Mouse (Mus musculus): ENCODE measurements around the gene Abcf2. TPM values are rescaled to one million over a fixed set of nuclear protein-coding genes. Genes with fewer than 3 reads are reported as not detected.
A peak's percentile ranks its signal among the peaks of the same experiment; 100 is the strongest.
"Not testable (repeated sequence)": the region's sequence is repeated elsewhere in the genome, so short reads cannot be mapped to it uniquely, and the experiment has no call there.

Abcf2 gene
- total RNA-seq, 2 experiments from 2014 or later = 44.2 to 47.5 TPM

DNA sequence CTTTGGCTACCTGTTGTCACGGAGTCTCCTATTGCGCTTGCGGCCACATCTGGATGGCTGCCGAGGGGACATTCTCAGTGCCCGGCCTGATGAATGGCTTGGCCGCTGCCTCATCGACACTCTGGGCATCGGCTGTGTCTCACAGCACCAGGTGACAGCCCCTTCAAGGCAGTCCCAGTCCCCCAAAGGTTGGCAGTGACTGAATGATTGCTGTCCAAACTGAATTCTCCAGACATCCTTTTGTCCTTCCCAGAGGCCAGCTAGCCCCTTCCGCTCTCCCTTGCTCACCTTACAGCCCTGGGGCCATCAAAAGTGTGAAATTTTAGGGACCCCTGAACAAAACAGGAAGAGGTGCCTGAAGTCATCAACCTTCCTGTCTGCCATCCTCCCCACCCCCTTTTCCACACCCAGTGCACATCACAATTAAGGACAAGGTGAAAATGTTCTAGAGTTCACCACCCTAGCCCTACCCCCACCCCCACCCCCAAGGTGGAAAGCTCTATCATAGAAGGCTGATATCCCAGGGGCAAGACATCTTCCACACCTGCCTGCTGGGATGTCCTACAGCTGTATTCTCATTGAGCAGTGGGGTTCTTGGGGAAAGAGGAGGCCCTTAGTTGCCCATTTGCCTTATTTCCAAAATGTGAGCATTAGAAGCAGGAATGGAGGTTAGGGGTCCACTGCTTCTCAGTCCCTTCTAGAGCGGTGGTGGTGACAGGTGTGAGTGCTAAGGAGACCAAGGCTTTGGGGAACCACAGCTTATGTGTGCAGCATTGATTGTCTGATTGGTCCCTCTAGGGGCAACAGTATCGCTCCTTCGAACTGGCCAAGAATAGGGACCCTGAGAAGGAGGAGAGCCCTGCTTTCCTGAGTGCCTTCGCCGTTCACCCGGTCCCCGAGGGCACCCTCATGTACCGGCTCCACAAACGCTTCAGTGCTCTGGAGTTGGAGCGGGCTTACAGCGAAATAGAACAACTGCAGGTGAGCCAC is 12.5 kb upstream of the Abcf2 start:
- no peak for DNase-seq
- intact Hi-C loops (cut with DNase I) = no loop called here

DNA sequence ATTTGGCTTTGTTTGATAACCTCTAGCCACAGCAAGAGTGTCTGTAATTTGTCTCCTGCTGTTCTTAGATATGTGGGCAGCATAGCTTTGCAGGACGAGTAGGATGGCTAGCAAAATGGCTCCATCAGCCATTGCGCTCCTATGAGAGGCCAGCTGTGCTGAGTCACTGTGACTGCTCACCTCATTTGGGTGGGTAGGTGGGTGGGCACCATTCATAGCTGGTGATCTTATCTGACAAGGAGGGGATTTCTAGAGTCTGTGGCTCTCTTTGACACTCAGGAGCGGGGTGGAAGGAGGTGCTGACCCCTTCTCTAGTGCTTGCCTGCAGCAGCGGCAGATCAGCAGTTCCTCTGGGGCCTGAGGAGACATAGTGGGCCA is 9.9 kb upstream of the Abcf2 start:
- intact Hi-C loops (cut with DNase I) = no loop called here
- DNase-seq = peak in 1 of 2 experiments; percentile 21

DNA sequence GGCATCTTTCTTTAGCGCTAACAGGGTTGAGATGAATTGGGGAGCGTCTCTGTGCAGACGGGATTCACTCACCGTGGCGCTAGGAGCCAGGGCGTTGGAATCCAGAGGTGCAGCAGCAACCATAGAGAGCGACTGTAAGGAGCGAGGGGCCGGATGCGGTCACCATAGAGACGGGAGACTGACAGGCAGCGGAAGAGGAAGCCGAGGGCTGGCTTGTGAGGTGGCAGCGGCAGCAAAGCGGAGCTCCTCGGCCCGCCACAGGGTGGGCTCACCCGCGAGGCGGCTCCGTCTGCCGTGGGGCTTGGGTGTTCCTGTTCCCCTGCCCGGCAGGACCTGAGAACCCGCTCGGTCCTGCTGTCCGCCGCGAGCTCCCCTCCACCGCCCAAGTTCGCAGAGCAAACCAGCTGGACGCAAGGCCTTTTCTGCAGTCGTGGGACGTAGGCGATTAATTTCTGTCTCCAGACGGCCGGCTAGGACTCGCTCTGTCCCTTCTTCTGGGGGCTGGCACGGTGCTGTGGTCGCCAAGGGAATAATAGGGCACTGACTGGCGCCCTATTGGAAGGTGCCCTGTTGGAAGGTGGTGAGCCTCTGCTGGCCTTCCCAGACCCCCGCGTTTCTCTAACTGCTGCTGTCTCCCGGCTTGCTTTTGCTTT is 9.4 kb upstream of the Abcf2 start, which contains the start of gene Chpf2:
Gene Chpf2, plus strand, starts transcription at position 195 of the 653 bp plus-strand sequence.
- intact Hi-C loops (cut with DNase I) = no loop called here
- DNase-seq = peak; percentile 87

DNA sequence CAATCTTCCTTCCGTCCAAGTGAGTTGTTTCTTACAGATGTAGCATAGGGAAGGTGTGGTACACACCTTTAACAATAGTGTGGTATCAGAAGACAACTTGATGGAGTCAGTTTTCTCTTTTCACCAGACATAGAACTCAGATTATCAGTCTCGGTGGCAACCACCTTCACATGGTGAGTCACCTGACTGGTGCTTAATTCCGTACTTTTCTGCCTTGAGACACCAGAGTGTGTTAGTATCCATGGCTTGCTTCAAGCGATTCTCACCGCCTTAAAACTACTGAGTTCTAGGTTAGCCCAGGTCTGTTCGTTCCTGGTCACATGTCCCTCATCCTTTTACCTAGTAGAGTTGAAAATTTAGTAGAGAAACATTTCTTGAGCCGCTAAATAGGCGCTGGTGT is 8.8 kb upstream of the Abcf2 start:
- intact Hi-C loops (cut with DNase I) = no loop called here
- DNase-seq = no peak

DNA sequence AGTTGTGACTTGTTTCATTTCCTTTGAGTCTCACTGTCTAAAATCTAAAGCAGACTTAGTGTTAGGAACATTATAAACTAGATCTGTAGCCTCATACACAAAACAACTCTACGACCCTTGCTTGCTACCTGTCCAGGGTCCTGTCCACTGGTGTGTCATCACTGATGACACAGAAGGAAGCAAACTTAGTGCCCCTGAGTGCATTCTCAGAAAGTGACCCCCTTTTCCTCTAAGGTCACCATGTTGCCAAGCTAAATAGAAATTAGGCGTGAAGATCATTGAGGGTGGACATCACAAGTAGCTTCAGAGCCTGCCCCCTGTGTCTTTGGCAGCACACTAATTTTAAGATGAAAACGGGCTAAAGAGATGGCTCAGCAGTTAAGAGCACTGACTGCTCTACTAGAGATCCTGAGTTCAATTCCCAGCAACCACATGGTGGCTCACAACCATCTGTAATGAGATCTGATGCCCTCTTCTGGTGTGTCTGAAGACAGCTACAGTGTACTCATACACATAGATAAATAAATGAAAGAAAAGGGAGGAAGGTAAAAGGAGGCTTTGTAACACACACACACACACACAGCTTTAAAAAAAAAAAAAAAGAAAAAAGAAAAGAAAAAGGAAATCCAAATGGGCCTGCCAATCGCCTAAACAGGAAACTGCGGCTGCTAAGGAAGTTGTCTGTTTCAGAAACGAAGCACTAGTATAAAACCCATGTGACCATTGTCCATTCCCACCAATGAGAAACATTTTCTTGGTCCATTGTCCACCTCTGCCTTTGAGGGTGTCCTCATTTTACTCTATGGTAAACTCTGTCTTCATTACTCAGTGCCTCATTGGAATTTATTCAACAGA is 1.1 kb upstream of the Abcf2 start:
- no peak for DNase-seq
- intact Hi-C loops (cut with DNase I) = no loop called here

DNA sequence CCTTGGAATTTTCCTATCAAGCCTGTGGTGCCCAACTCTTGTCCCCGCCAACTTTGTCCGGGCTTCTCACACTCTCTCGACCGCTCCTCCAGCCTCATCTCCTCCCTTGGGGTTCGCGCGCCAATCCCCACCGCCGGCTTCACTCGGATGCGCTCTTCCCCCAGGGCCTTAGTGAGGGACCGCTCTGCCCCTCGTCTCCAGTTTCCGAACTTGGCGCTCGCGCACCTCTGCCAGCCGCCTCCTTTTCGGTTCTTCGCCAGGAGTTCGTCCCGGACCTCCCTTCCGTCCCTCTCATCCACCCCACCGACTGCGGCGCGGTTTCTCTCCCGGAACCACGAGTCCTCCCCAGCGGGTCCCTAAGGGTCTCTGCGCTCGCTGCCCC is 475 bp downstream of the Abcf2 start:
- intact Hi-C loops (cut with DNase I) = loop anchor here (2.0 kb wide), 1 partner anchor 28 kb away; no protein-coding TSS in a partner anchor
- DNase-seq = no peak

DNA sequence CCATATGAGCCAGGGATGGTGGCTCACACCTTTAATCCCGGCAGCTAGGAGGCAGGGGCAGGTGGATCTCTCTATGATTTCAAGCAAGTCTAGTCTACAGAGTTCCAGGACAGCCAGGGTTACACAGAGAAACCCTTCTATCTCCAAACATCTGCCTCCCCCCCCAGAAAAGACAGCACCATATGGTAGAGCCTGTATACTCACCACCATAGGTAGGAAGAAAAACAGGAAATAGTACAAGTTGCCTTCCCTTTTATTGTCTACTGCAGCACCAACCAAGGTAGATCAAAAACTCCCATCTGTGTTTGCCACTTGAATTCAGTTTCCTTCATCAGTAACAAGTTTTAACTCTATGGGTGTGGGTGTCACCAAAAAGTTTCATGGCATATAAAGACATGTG is 1.3 kb downstream of the Abcf2 start:
- intact Hi-C loops (cut with DNase I) = loop anchor here (2.0 kb wide), 1 partner anchor 29 kb away; no protein-coding TSS in a partner anchor
- no peak for DNase-seq

DNA sequence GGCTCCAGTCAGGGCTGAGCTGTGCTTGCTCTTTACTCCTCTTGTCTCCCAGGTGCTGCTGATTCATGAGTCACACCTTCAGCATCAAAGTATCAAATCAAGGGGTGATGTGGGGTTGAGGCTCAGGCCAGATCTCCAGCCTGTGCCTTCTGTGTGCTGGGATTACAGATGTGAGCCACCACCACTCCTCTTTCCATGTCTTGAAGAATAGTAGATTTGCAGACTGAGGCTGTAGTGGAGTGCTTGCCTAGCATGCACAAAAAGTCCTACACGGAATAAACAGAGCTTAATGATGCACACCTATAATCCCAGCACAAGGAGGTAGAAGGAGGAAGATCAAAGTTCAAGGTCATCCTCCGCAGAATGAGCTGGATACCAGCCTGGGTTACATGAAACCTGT is 20.6 kb downstream of the Abcf2 start, which contains the start of gene 4931409K22Rik:
Gene 4931409K22Rik, minus strand, starts transcription at position 101 of the 400 bp plus-strand sequence.
- intact Hi-C loops (cut with DNase I) = no loop called here
- no peak for DNase-seq

DNA sequence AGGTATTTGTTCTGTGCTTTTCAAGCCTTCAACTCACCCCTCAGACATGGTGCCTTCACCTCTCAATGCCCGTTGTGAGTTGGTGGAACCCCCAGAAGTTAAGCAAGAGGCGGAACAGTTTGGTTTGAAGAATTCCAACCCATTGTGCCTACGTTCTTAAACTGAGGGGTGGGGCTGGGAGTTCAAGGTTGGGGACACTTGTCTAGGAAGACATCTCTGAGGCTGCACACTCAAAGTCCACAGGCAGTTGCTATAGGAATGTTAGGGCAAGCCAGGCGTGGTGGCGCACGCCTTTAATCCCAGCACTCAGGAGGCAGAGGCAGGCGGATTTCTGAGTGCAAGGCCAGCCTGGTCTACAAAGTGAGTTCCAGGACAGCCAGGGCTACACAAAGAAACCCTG is 21.9 kb downstream of the Abcf2 start:
- intact Hi-C loops (cut with DNase I) = not testable (repeated sequence)

DNA sequence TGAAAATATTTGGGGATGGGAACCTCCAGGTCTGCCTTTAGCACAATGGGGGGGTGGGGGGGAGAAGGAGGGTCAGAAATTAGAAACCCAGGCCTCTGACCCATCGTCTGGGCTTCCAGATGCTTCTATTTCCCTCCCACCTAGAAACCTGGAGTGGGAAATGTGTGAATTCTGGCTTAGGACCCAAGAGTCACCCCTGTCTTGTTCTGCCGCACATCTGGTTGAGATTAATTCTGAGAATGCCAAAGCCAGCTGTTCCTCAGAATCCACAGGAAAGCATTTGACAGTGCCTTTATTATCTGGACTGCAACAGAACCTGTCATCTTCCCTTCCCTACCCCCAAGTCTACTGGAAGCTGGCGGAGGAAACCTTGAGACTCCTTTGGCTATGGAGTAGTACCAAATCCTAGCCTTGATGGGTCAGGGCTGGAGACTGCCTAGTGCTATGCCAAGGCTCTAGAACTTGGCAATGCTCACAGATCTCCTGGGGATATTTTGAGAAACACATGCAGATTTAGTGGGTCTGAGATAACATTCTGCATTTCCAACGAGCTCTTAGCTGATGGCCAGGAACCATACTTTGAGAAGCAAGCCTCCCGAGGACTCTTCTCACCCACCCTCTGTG is 23.5 kb downstream of the Abcf2 start:
- peak in 1 of 2 experiments; percentile 28 for DNase-seq
- intact Hi-C loops (cut with DNase I) = no loop called here

More for the DNA sequence above, 21.9 kb downstream of the Abcf2 start:
- DNase-seq = not testable (repeated sequence)

DNA sequence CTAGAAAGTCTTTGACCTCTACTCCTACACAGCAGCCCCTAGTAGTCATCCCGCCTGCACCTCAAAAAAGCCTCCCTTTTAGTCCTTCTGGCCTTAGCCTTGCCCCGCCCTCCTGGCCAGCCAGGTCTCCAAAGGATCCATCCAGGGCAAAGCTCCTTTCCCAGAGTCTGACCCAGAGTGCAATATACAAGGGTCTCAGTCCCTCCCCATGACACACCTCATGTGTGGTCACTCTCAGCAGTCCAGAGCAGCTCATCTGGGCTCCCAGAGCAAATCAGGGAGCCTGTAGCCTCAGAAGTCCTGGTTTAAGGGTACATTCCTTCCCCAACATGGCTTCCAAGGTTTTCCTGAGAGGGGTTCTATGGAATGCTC is 26.0 kb downstream of the Abcf2 start:
- intact Hi-C loops (cut with DNase I) = no loop called here
- DNase-seq = no peak

DNA sequence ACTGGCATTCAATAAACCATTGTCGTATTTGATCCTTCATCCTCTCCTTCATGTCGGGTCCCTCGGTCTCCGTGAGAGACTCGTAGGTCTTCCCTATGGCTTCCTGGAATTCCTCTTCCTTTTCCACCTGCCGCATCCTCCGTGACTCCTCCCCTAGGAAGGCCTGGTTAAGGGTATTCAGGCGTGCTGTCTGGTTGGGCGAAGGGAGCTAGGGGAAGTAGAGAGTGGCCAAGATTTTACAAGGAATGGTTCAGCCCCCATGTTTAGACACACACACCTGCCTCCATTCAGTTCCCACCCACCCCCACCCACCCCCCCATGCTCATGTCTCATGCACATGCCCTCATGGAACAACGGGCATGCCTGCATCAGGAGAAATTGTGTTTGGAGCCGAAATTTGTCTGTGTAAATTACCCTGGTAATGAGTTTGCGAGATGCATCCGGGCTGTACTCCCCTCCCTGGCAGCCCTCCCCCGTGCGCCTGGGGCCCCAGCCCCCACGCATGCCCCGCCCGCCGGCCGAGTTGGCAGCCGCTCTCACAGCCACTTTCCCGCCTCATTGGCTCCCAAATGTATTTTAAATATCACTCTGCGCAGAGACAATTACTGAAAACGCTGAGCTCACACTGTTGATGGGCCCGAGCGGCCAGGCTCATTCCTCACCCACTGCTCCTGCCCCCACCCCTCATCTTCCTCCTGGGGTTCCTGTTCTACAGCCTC is 26.5 kb downstream of the Abcf2 start:
- peak; percentile 56 to 61 for DNase-seq
- intact Hi-C loops (cut with DNase I) = no loop called here

DNA sequence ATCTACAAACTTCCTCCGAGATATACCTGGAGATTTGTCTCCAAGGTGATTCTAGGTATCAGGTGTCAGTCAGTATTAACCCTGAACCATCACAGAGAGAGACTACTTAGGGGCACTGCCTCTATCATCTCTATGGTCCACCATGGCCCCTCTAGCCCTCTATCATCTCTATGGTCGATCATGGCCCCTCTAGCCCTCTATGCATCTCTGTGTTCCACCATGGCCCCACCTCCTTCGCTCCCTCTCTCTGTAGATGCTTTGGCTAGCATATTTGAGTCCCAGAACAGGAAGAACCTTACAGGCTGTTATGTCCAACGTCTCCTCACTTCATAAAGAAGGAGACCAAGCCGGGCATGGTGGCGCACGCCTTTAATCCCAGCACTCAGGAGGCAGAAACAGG is 34.6 kb downstream of the Abcf2 start:
- intact Hi-C loops (cut with DNase I) = no loop called here
- DNase-seq = no peak

DNA sequence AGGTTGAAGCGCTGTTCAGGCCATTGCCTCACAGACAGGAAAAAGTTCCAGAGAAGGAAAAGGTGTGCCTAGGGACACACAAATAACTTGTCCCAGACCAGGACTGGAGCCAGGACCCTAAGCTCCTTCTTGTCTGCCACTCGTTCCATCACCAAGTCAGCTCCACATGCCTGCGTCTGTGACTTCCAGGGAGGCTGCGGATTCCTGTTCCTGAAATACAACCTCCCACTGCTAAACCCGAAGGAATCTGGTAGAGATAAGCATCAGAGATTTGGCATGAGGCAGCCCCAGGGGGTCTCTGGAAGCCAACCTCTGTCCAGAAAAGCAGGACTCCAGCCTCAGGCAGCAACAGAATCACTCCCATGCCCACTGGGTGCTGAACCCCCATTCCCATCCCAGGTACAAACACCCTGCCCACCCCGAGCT is 36.1 kb downstream of the Abcf2 start:
- intact Hi-C loops (cut with DNase I) = no loop called here
- DNase-seq = no peak

DNA sequence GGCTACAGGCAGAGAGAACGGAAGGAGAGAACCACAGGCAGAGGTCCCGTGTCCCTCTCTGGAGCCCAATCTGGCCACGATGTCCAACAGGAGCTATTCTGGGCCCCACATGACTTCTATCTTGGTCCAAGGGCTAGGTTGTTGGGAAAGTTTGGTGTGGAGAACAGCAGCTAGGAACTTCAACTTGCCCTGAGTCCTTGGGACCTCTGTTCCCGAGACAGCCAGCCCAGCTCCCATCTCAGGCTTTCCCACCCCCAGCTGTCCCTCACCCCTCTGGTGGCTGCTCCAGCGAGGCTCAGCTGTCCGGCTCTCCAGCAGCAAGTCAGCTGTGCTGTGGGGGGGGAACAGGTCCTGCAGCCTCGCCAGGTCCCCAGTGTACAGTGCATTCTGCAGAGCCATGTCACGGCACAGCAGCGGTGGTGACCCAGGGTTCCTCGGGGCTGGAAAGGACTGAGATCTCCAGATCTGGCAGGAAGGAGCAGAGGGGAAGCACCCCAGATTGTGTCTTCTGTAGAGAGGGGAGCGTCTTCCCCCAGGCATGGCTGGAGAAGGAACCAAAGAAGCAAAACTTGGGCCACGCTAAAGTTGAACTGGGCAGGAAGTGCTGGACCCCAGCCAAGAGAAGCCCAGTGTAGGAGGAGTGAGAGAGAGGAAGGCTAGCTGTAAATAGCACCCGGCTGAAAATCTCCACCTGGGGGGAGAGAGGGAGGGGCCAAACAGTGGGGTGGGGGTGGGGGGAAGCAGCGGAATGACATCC is 36.7 kb downstream of the Abcf2 start, which contains the start of gene Asb10:
Gene Asb10, minus strand, starts transcription at position 592 of the 757 bp plus-strand sequence.
- intact Hi-C loops (cut with DNase I) = no loop called here
- DNase-seq = peak; percentile 88 to 90

DNA sequence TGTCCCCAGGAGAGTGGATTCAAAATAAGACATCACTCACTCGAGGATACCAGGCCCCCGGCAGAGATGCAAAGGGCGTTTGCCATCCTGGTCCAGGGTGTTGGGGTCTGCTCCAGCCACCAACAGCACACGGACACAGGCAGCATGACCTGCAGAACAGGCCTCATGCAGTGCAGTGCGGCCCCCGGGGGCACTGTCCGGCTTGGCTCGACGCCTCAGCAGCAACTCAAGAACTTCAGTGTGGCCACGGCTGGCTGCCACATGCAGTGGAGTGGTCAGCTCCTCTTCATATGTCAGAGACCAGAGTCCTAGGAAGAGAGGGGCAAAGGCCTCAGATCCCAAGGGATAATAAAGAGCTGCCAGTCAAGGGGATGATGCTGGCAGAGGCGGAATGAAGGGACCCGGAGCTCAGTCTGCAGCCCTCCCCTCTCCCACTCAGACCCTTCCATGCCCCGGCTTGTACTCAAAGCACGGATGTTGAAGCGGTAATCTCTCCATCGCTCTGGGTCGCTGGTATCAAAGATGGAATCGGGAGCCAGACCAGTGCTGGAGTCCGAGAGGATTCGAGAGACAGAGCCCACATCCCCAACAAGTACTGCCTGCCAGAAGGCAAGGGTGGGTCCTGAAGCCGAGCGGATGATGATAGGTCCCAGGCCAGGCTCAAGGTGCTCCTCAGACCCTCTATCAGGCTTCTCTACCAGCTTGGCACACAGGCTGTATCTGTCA is 37.5 kb downstream of the Abcf2 start:
- DNase-seq = no peak
- intact Hi-C loops (cut with DNase I) = no loop called here

DNA sequence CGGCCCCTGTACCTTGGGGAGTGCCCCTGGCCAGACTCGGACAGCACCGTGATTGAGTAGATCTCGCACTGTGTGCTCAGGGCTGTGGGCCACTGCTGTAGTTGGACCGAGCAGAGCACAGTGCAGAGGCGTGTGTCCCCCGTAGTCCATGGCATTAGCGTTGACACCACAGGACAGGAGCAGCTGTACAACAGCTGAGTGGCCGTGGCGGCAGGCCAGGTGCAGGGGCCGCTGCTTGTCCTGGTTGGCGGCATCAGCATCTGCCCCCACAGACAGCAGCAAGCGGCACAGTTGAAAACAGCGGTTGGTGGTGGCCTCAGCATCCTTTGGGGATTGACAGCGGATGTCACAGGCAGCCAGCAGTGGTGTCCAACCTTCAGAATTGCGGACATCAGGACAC is 39.6 kb downstream of the Abcf2 start:
- intact Hi-C loops (cut with DNase I) = no loop called here
- peak; percentile 60 to 62 for DNase-seq

DNA sequence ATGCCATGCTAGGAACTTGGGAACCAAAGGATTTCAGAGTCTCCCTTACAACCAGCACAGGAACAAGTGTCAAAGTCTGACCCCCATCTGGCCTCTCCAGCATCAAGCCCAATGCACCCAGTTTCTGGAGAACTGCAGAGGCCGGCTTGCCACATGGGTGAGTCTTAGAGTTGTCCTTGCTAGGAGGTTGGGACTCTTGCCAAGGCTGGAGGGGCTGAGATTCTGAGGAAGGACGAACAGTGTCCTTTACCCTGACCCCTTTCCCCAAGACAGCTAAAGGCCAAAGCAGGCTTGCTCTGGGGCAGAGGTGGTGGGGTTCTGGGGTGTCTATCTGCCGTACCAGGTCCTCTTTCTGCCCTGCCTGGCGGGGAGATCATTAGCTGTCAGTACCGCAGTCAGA is 40.8 kb downstream of the Abcf2 start:
- intact Hi-C loops (cut with DNase I) = no loop called here
- DNase-seq = no peak

Measured in heart, postnatal 10 days (tissue).